Mouse (Mus musculus): ENCODE data around the gene Sema5a. TPM values are rescaled to one million over a fixed set of nuclear protein-coding genes. Genes with fewer than 3 reads are reported as not detected.
A peak's percentile ranks its signal among the peaks of the same experiment; 100 is the strongest.

Sema5a gene
- polyA plus RNA-seq, 1 experiment from 2014 or later, result 3.9 TPM

- no peak overlapping the region for H3K9ac ChIP-seq
- H3K27ac ChIP-seq (ENCODE audit: poor library complexity, severe bottlenecking), result peak overlapping the region; percentile 62; the same call in 1 of the 2 replicates
- no peak overlapping the region for H3K4me2 ChIP-seq
- H3K9me3 ChIP-seq (replicated peaks), result no peaks in the 10 kb centered on the region
- H3K4me3 ChIP-seq, result no peak overlapping the region
- no peak for ATAC-seq (ENCODE audit: insufficient number of reproducible peaks, low FRiP score)
- no peaks in the 10 kb centered on the region for H3K36me3 ChIP-seq
- WGBS, result 49% methylated on average over 6 of the region's 6 CpGs
- H3K27me3 ChIP-seq (replicated peaks), result no peaks in the 10 kb centered on the region
- H3K4me1 ChIP-seq (replicated peaks), result 0 out of 2 replicates have a peak, but pooled peaks cover 5% of the 10 kb centered on the region
These were observed 318.0 kb downstream of the Sema5a start for GRCm38 (mm10) chr15:32562600-32562999.

GRCm38 (mm10) chr15:32568181-32568857 is 323.7 kb downstream of the Sema5a start:
- Histone ChIP-seq H3K9ac (no peak overlapping the region), H3K27ac (ENCODE audit: poor library complexity, severe bottlenecking) (no peak overlapping the region), H3K4me1 (replicated peaks) (0 out of 2 replicates have a peak, but pooled peaks cover 3% of the 10 kb centered on the region), H3K4me3 (no peak overlapping the region), H3K27me3 (replicated peaks) (no peaks in the 10 kb centered on the region), H3K36me3 (no peaks in the 10 kb centered on the region), H3K9me3 (replicated peaks) (no peaks in the 10 kb centered on the region), H3K4me2 (no peak overlapping the region)
- no peak for ATAC-seq (ENCODE audit: insufficient number of reproducible peaks, low FRiP score)
- WGBS, result 87% methylated on average over 3 of the region's 3 CpGs

- Histone ChIP-seq H3K27me3 (replicated peaks) (no peaks in the 10 kb centered on the region), H3K4me2 (no peak overlapping the region), H3K27ac (ENCODE audit: poor library complexity, severe bottlenecking) (no peak overlapping the region), H3K36me3 (no peaks in the 10 kb centered on the region), H3K4me1 (replicated peaks) (no peaks in the 10 kb centered on the region), H3K9ac (no peak overlapping the region), H3K4me3 (no peak overlapping the region), H3K9me3 (replicated peaks) (no peaks in the 10 kb centered on the region)
- WGBS, result 72% methylated on average over 6 of the region's 6 CpGs
- no peak for ATAC-seq (ENCODE audit: insufficient number of reproducible peaks, low FRiP score)
These were observed 324.3 kb downstream of the Sema5a start for GRCm38 (mm10) chr15:32568858-32569387.

GRCm38 (mm10) chr15:32574327-32574726 is 329.7 kb downstream of the Sema5a start:
- H3K4me3 ChIP-seq, result no peak overlapping the region
- no peak for ATAC-seq (ENCODE audit: insufficient number of reproducible peaks, low FRiP score)
- H3K9ac ChIP-seq, result no peak overlapping the region
- H3K36me3 ChIP-seq, result no peaks in the 10 kb centered on the region
- H3K4me2 ChIP-seq, result no peak overlapping the region
- H3K4me1 ChIP-seq (replicated peaks), result no peaks in the 10 kb centered on the region
- 81% methylated on average over 6 of the region's 6 CpGs for WGBS
- no peak overlapping the region for H3K27ac ChIP-seq (ENCODE audit: poor library complexity, severe bottlenecking)
- no peaks in the 10 kb centered on the region for H3K27me3 ChIP-seq (replicated peaks)
- H3K9me3 ChIP-seq (replicated peaks), result no peaks in the 10 kb centered on the region

- WGBS, result 71% methylated on average over 2 of the region's 2 CpGs
- no peaks in the 10 kb centered on the region for H3K27me3 ChIP-seq (replicated peaks)
- H3K27ac ChIP-seq (ENCODE audit: poor library complexity, severe bottlenecking), result no peak overlapping the region
- no peak overlapping the region for H3K4me3 ChIP-seq
- no peaks in the 10 kb centered on the region for H3K9me3 ChIP-seq (replicated peaks)
- H3K4me1 ChIP-seq (replicated peaks), result no peaks in the 10 kb centered on the region
- H3K36me3 ChIP-seq, result no peaks in the 10 kb centered on the region
- H3K4me2 ChIP-seq, result no peak overlapping the region
- no peak overlapping the region for H3K9ac ChIP-seq
- ATAC-seq (ENCODE audit: insufficient number of reproducible peaks, low FRiP score), result no peak
These were observed 330.6 kb downstream of the Sema5a start for GRCm38 (mm10) chr15:32575212-32575611.

GRCm38 (mm10) chr15:32579351-32579750 is 334.7 kb downstream of the Sema5a start:
- no peak overlapping the region for H3K27ac ChIP-seq (ENCODE audit: poor library complexity, severe bottlenecking)
- H3K4me3 ChIP-seq, result no peak overlapping the region
- no peaks in the 10 kb centered on the region for H3K27me3 ChIP-seq (replicated peaks)
- no peak overlapping the region for H3K9ac ChIP-seq
- WGBS, result 72% methylated on average over 4 of the region's 4 CpGs
- H3K36me3 ChIP-seq, result no peaks in the 10 kb centered on the region
- H3K4me2 ChIP-seq, result no peak overlapping the region
- no peaks in the 10 kb centered on the region for H3K4me1 ChIP-seq (replicated peaks)
- no peak for ATAC-seq (ENCODE audit: insufficient number of reproducible peaks, low FRiP score)
- no peaks in the 10 kb centered on the region for H3K9me3 ChIP-seq (replicated peaks)

GRCm38 (mm10) chr15:32590641-32591040 is 346.0 kb downstream of the Sema5a start:
- no peaks in the 10 kb centered on the region for H3K36me3 ChIP-seq
- no peak for ATAC-seq (ENCODE audit: insufficient number of reproducible peaks, low FRiP score)
- no peak overlapping the region for H3K9ac ChIP-seq
- H3K4me2 ChIP-seq, result no peak overlapping the region
- no peaks in the 10 kb centered on the region for H3K27me3 ChIP-seq (replicated peaks)
- H3K27ac ChIP-seq (ENCODE audit: poor library complexity, severe bottlenecking), result no peak overlapping the region
- H3K4me3 ChIP-seq, result no peak overlapping the region
- 77% methylated on average over 1 of the region's 1 CpGs for WGBS
- H3K9me3 ChIP-seq (replicated peaks), result no peaks in the 10 kb centered on the region
- H3K4me1 ChIP-seq (replicated peaks), result no peaks in the 10 kb centered on the region

- H3K4me2 ChIP-seq, result no peak overlapping the region
- no peak for ATAC-seq (ENCODE audit: insufficient number of reproducible peaks, low FRiP score)
- no peaks in the 10 kb centered on the region for H3K9me3 ChIP-seq (replicated peaks)
- H3K27me3 ChIP-seq (replicated peaks), result no peaks in the 10 kb centered on the region
- WGBS, result 84% methylated on average over 5 of the region's 5 CpGs
- no peak overlapping the region for H3K9ac ChIP-seq
- H3K27ac ChIP-seq (ENCODE audit: poor library complexity, severe bottlenecking), result no peak overlapping the region
- H3K4me1 ChIP-seq (replicated peaks), result no peaks in the 10 kb centered on the region
- no peaks in the 10 kb centered on the region for H3K36me3 ChIP-seq
- H3K4me3 ChIP-seq, result no peak overlapping the region
These were observed 349.1 kb downstream of the Sema5a start for GRCm38 (mm10) chr15:32593746-32594145.

- H3K27me3 ChIP-seq (replicated peaks), result no peaks in the 10 kb centered on the region
- 77% methylated on average over 6 of the region's 6 CpGs for WGBS
- H3K4me1 ChIP-seq (replicated peaks), result no peaks in the 10 kb centered on the region
- no peak for ATAC-seq (ENCODE audit: insufficient number of reproducible peaks, low FRiP score)
- H3K9me3 ChIP-seq (replicated peaks), result no peaks in the 10 kb centered on the region
- H3K36me3 ChIP-seq, result no peaks in the 10 kb centered on the region
- no peak overlapping the region for H3K27ac ChIP-seq (ENCODE audit: poor library complexity, severe bottlenecking)
- H3K4me2 ChIP-seq, result no peak overlapping the region
- H3K9ac ChIP-seq, result no peak overlapping the region
- H3K4me3 ChIP-seq, result no peak overlapping the region
These were observed 352.0 kb downstream of the Sema5a start for GRCm38 (mm10) chr15:32596574-32596973.

- H3K4me3 ChIP-seq, result no peak overlapping the region
- 86% methylated on average over 3 of the region's 3 CpGs for WGBS
- H3K27ac ChIP-seq (ENCODE audit: poor library complexity, severe bottlenecking), result no peak overlapping the region
- no peaks in the 10 kb centered on the region for H3K27me3 ChIP-seq (replicated peaks)
- H3K9ac ChIP-seq, result no peak overlapping the region
- no peaks in the 10 kb centered on the region for H3K36me3 ChIP-seq
- no peaks in the 10 kb centered on the region for H3K9me3 ChIP-seq (replicated peaks)
- H3K4me1 ChIP-seq (replicated peaks), result no peaks in the 10 kb centered on the region
- no peak overlapping the region for H3K4me2 ChIP-seq
- no peak for ATAC-seq (ENCODE audit: insufficient number of reproducible peaks, low FRiP score)
These were observed 352.6 kb downstream of the Sema5a start for GRCm38 (mm10) chr15:32597189-32597588.

- H3K9me3 ChIP-seq (replicated peaks), result no peaks in the 10 kb centered on the region
- no peaks in the 10 kb centered on the region for H3K36me3 ChIP-seq
- no peak overlapping the region for H3K4me2 ChIP-seq
- H3K4me1 ChIP-seq (replicated peaks), result peaks cover 12% of the 10 kb centered on the region
- no peak for ATAC-seq (ENCODE audit: insufficient number of reproducible peaks, low FRiP score)
- no peaks in the 10 kb centered on the region for H3K27me3 ChIP-seq (replicated peaks)
- 56% methylated on average over 3 of the region's 3 CpGs for WGBS
- no peak overlapping the region for H3K27ac ChIP-seq (ENCODE audit: poor library complexity, severe bottlenecking)
- H3K9ac ChIP-seq, result no peak overlapping the region
- H3K4me3 ChIP-seq, result no peak overlapping the region
These were observed 362.6 kb downstream of the Sema5a start for GRCm38 (mm10) chr15:32607236-32607635.

GRCm38 (mm10) chr15:32610776-32611175 is 366.2 kb downstream of the Sema5a start:
- H3K27ac ChIP-seq (ENCODE audit: poor library complexity, severe bottlenecking), result no peak overlapping the region
- no peaks in the 10 kb centered on the region for H3K27me3 ChIP-seq (replicated peaks)
- no peak overlapping the region for H3K9ac ChIP-seq
- ATAC-seq (ENCODE audit: insufficient number of reproducible peaks, low FRiP score), result no peak
- H3K4me1 ChIP-seq (replicated peaks), result peaks cover 12% of the 10 kb centered on the region
- 75% methylated on average over 2 of the region's 2 CpGs for WGBS
- no peak overlapping the region for H3K4me2 ChIP-seq
- no peaks in the 10 kb centered on the region for H3K36me3 ChIP-seq
- no peaks in the 10 kb centered on the region for H3K9me3 ChIP-seq (replicated peaks)
- H3K4me3 ChIP-seq, result no peak overlapping the region

All from heart, embryonic 12.5 days (tissue).